Mouse (Mus musculus): Measurements from ENCODE around the gene Arhgap15. TPM values are rescaled to one million over a fixed set of nuclear protein-coding genes. Genes with fewer than 3 reads are reported as not detected.

The Arhgap15 gene
- polyA plus RNA-seq, 1 experiment from 2014 or later: 5.2 TPM

DNA sequence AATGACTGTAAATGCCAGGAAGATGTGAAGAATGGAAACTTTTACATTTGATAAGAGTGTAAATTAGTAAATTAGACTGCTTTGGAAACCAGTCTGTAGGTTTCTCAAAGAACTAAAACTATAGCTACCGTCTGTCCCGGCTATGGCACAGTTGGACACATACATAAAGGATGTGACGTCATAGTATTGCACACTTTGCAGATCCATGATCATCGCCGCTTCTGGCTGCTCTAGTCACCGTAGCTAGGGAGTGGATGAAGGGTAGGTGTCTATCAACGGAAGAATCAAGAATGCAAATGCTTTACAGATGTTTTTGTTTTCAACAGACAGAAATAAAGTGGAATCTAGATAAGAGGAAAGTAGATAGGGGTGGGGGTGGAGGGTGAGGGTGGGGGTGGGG is 11.1 kb upstream of the Arhgap15 start:
- Histone ChIP-seq H3K27ac (ENCODE audit: low read length) (no peak overlapping the region), H3K27me3 (ENCODE audit: control insufficient read depth, insufficient read depth, low read depth, low read length) (no peaks in the 10 kb centered on the region), H3K4me3 (ENCODE audit: low read depth, low read length) (no peak overlapping the region), H3K4me1 (ENCODE audit: control insufficient read depth, low read depth, low read length) (peaks cover 7% of the 10 kb centered on the region), H3K36me3 (ENCODE audit: control insufficient read depth, insufficient read depth) (no peaks in the 10 kb centered on the region), H3K9ac (ENCODE audit: low read depth, low read length) (no peak overlapping the region), H3K9me3 (replicated peaks; ENCODE audit: control insufficient read depth, low read length) (no peaks in the 10 kb centered on the region), H3K4me2 (ENCODE audit: low read depth, low read length) (no peak overlapping the region)
- no peak for ATAC-seq (ENCODE audit: low read depth)
- WGBS (ENCODE audit: insufficient replicate concordance): 61% methylated on average over 7 of the region's 7 CpGs

DNA sequence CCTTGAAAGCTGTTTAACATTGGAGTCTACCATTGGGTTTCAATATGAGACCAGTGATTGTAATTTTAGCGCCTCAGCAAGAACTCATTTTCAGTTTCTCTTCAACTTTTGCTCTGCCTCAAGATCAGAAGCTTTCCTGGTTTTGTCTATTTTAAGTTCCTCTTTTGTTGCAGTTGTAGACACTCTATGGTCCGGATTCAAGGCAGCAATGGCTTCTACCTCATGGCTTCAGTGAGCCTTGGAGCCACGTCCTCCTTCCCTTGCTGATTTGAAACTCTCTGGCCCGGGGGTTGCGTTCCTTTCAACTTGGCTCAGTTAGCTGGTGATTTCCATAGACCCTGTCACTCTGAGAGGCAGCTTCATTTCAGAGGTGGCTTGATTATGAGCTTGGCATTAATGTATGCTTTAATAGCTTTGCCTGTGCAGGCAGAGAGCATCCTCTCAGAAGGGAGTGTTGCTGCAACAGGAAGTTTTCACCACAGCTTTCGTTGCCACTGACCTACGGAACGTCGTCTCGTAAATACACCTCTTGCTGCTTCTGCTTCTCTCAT is 10.0 kb upstream of the Arhgap15 start:
- H3K27ac ChIP-seq (ENCODE audit: low read length): peak overlapping the region; percentile 57
- peak overlapping the region; percentile 21; the same call in 1 of the 2 replicates for H3K4me2 ChIP-seq (ENCODE audit: low read depth, low read length)
- ATAC-seq (ENCODE audit: low read depth): no peak
- no peaks in the 10 kb centered on the region for H3K9me3 ChIP-seq (replicated peaks; ENCODE audit: control insufficient read depth, low read length)
- H3K36me3 ChIP-seq (ENCODE audit: control insufficient read depth, insufficient read depth): no peaks in the 10 kb centered on the region
- H3K4me1 ChIP-seq (ENCODE audit: control insufficient read depth, low read depth, low read length): peaks cover 7% of the 10 kb centered on the region
- no peak overlapping the region for H3K9ac ChIP-seq (ENCODE audit: low read depth, low read length)
- no peak overlapping the region for H3K4me3 ChIP-seq (ENCODE audit: low read depth, low read length)
- no peaks in the 10 kb centered on the region for H3K27me3 ChIP-seq (ENCODE audit: control insufficient read depth, insufficient read depth, low read depth, low read length)
- WGBS (ENCODE audit: insufficient replicate concordance): 22% methylated on average over 10 of the region's 10 CpGs

DNA sequence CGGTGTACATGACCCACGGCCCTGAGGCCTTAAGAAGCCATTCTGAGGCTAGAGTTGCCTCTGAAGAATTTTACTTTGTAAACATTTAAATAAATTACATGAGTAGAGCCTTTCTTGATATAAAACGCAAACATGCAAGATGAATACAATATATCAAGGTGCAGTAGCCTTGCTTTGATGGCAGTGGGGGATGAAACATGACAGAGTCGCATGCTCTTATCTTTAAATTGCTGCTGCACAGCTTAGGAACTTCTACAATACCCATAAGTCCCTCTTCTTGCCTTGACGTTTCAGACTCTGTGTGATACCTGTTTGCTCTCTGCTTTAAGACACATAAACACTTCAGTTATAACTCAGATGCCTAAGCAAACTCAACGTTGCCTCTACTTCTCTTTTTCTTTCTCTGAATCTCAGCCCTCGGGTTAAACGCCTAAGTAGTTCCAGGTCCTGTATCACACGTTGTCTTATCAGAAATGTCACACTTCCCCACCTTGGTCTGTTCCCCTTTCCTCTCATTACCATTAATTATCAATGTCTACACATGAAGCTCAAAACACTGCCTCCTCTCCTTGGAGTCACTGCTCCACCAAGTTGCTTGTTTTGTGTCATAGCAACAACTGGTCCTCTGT is 9.3 kb upstream of the Arhgap15 start:
- H3K9ac ChIP-seq (ENCODE audit: low read depth, low read length): no peak overlapping the region
- peak overlapping the region; percentile 47 for H3K27ac ChIP-seq (ENCODE audit: low read length)
- no peak overlapping the region for H3K4me3 ChIP-seq (ENCODE audit: low read depth, low read length)
- H3K9me3 ChIP-seq (replicated peaks; ENCODE audit: control insufficient read depth, low read length): no peaks in the 10 kb centered on the region
- WGBS (ENCODE audit: insufficient replicate concordance): 29% methylated on average over 9 of the region's 9 CpGs
- ATAC-seq (ENCODE audit: low read depth): no peak
- H3K36me3 ChIP-seq (ENCODE audit: control insufficient read depth, insufficient read depth): no peaks in the 10 kb centered on the region
- peak overlapping the region; percentile 1; the same call in 1 of the 2 replicates for H3K4me2 ChIP-seq (ENCODE audit: low read depth, low read length)
- no peaks in the 10 kb centered on the region for H3K27me3 ChIP-seq (ENCODE audit: control insufficient read depth, insufficient read depth, low read depth, low read length)
- peaks cover 7% of the 10 kb centered on the region for H3K4me1 ChIP-seq (ENCODE audit: control insufficient read depth, low read depth, low read length)

DNA sequence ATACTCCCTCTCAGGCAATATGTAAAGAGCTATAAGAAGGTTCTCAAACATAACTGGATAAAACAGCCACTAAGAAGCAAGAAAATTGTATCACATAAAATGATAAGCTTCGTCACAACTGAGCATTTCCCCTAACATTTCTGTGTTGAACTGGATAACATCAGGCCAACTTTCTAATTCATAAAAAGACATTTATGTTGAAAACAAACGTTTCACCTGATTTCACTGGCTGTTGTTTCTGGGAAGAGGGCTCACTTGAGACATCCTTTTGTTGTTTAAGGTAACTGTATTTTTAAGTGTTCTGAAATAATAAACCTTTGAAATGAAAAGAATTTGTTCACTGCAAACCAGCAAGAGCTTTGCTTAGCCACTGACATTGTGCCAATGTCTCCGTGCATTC is 697 bp downstream of the Arhgap15 start:
- H3K4me3 ChIP-seq (ENCODE audit: low read depth, low read length): peak overlapping the region; percentile 3; the same call in 1 of the 2 replicates
- H3K9ac ChIP-seq (ENCODE audit: low read depth, low read length): no peak overlapping the region
- WGBS (ENCODE audit: insufficient replicate concordance): 16% methylated on average over 3 of the region's 3 CpGs

DNA sequence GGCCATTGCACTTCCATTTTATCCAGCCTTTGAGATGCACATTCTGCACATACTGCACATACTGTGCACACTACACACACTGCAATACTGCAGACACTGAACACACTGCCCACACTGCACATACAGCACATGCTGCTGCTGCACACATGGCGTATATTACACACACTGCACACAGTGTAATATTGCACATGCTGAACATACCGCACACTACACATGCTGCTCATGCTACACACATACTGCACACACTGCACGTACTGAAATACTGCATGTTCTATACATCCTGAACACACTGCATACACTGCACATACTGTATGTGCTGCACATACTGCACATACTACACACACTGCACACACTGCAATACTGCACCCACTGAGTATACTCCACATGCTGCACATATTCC is 7.3 kb downstream of the Arhgap15 start:
- no peaks in the 10 kb centered on the region for H3K9me3 ChIP-seq (replicated peaks; ENCODE audit: control insufficient read depth, low read length)
- no peaks in the 10 kb centered on the region for H3K27me3 ChIP-seq (ENCODE audit: control insufficient read depth, insufficient read depth, low read depth, low read length)
- no peaks in the 10 kb centered on the region for H3K36me3 ChIP-seq (ENCODE audit: control insufficient read depth, insufficient read depth)
- H3K27ac ChIP-seq (ENCODE audit: low read length): no peak overlapping the region
- 80% methylated on average over 3 of the region's 3 CpGs for WGBS (ENCODE audit: insufficient replicate concordance)
- H3K9ac ChIP-seq (ENCODE audit: low read depth, low read length): no peak overlapping the region
- H3K4me1 ChIP-seq (ENCODE audit: control insufficient read depth, low read depth, low read length): no peaks in the 10 kb centered on the region
- no peak overlapping the region for H3K4me3 ChIP-seq (ENCODE audit: low read depth, low read length)
- no peak for ATAC-seq (ENCODE audit: low read depth)
- no peak overlapping the region for H3K4me2 ChIP-seq (ENCODE audit: low read depth, low read length)

More for the DNA sequence above, 697 bp downstream of the Arhgap15 start:
- H3K4me1 ChIP-seq (ENCODE audit: control insufficient read depth, low read depth, low read length): no peaks in the 10 kb centered on the region; the same call in 1 of the 2 replicates
- no peak overlapping the region for H3K27ac ChIP-seq (ENCODE audit: low read length)
- no peak for ATAC-seq (ENCODE audit: low read depth)
- no peaks in the 10 kb centered on the region for H3K36me3 ChIP-seq (ENCODE audit: control insufficient read depth, insufficient read depth)
- no peaks in the 10 kb centered on the region for H3K9me3 ChIP-seq (replicated peaks; ENCODE audit: control insufficient read depth, low read length)
- H3K27me3 ChIP-seq (ENCODE audit: control insufficient read depth, insufficient read depth, low read depth, low read length): no peaks in the 10 kb centered on the region
- peak overlapping the region; percentile 40 for H3K4me2 ChIP-seq (ENCODE audit: low read depth, low read length)

DNA sequence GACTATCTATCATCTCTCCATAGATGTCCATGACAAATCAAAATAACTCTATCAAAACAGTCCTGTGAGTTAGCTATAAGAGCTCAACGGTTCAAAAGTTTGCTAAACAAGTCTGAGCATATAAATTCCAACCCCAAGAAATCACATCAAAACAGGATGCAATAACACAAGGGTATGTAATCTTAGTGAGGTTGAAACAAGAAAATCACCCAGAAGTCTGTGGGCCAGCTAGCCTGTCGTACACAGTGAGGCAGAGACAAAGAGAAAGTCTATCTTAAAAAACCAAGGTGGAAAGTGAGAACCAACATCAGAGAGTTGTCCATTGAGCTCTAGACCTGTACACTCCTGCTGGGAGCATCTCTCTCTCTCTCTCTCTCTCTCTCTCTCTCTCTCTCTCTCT is 8.0 kb downstream of the Arhgap15 start:
- H3K9ac ChIP-seq (ENCODE audit: low read depth, low read length): no peak overlapping the region
- H3K27me3 ChIP-seq (ENCODE audit: control insufficient read depth, insufficient read depth, low read depth, low read length): no peaks in the 10 kb centered on the region
- no peaks in the 10 kb centered on the region for H3K4me1 ChIP-seq (ENCODE audit: control insufficient read depth, low read depth, low read length)
- no peak overlapping the region for H3K4me3 ChIP-seq (ENCODE audit: low read depth, low read length)
- H3K4me2 ChIP-seq (ENCODE audit: low read depth, low read length): no peak overlapping the region
- H3K9me3 ChIP-seq (replicated peaks; ENCODE audit: control insufficient read depth, low read length): no peaks in the 10 kb centered on the region
- no peaks in the 10 kb centered on the region for H3K36me3 ChIP-seq (ENCODE audit: control insufficient read depth, insufficient read depth)
- WGBS (ENCODE audit: insufficient replicate concordance): 54% methylated on average over 2 of the region's 2 CpGs
- ATAC-seq (ENCODE audit: low read depth): no peak
- H3K27ac ChIP-seq (ENCODE audit: low read length): no peak overlapping the region

DNA sequence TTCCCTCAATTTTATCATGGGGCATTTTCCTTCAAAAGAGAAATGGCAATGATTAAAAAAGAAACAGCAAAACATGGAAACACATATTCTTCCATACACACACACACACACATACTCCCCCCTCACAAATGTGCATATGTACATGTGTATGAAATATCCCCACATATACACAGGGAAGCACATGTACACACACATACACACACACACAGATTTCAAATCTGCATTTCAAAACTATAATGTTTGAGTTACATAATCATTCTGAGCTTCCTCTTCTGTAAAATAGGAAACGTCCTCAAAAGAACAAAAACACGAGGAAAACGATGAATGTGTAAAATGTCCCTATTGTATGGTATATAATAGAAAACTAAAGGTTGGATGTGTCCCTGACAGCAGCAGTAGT is 13.1 kb downstream of the Arhgap15 start:
- H3K4me1 ChIP-seq (ENCODE audit: control insufficient read depth, low read depth, low read length): no peaks in the 10 kb centered on the region
- no peaks in the 10 kb centered on the region for H3K36me3 ChIP-seq (ENCODE audit: control insufficient read depth, insufficient read depth)
- H3K4me3 ChIP-seq (ENCODE audit: low read depth, low read length): no peak overlapping the region
- 31% methylated on average over 3 of the region's 3 CpGs for WGBS (ENCODE audit: insufficient replicate concordance)
- H3K27ac ChIP-seq (ENCODE audit: low read length): no peak overlapping the region
- no peak for ATAC-seq (ENCODE audit: low read depth)
- H3K27me3 ChIP-seq (ENCODE audit: control insufficient read depth, insufficient read depth, low read depth, low read length): no peaks in the 10 kb centered on the region
- no peak overlapping the region for H3K9ac ChIP-seq (ENCODE audit: low read depth, low read length)
- no peaks in the 10 kb centered on the region for H3K9me3 ChIP-seq (replicated peaks; ENCODE audit: control insufficient read depth, low read length)
- no peak overlapping the region for H3K4me2 ChIP-seq (ENCODE audit: low read depth, low read length)

DNA sequence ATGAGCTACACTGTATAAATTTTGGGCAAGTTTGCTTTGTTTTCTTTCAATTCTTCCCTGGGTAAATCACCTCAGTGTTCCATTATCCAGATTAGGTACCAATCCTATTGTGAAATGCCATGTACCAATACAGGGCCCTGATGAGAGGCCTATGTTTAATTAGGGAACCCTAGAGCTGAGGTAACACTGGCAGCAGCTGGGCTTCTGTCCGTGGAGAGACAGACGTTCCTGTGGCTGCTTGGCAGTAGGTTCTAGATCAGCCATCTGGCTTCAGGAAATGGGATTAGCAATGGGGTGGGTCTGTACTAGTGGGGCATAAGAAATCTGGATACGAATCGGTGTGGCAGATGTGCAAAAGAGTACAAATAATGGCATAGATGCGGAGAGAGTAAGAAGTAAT is 14.7 kb downstream of the Arhgap15 start:
- Histone ChIP-seq H3K4me3 (ENCODE audit: low read depth, low read length) (no peak overlapping the region), H3K9ac (ENCODE audit: low read depth, low read length) (no peak overlapping the region), H3K36me3 (ENCODE audit: control insufficient read depth, insufficient read depth) (no peaks in the 10 kb centered on the region), H3K27me3 (ENCODE audit: control insufficient read depth, insufficient read depth, low read depth, low read length) (no peaks in the 10 kb centered on the region), H3K4me2 (ENCODE audit: low read depth, low read length) (no peak overlapping the region), H3K27ac (ENCODE audit: low read length) (no peak overlapping the region), H3K4me1 (ENCODE audit: control insufficient read depth, low read depth, low read length) (no peaks in the 10 kb centered on the region), H3K9me3 (replicated peaks; ENCODE audit: control insufficient read depth, low read length) (no peaks in the 10 kb centered on the region)
- WGBS (ENCODE audit: insufficient replicate concordance): 65% methylated on average over 5 of the region's 5 CpGs
- no peak for ATAC-seq (ENCODE audit: low read depth)

DNA sequence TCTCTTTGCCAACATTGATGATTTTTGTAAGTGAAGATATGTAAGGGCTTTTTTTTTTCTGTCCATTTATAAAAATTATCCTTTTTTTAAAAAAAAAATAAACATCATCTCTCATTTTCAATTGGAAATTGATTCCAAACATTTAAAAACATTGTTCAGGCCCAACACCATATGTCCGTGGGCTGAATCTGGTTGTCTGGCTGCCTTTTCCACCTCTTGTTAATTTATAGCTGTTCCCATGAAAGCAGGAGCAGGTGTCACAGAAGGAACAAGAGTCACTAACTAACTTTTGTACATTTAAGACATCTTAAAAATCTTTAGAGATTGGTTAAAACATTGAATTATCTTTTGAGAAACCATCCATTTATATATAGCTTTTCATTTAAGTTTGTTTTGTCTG is 15.8 kb downstream of the Arhgap15 start:
- Histone ChIP-seq H3K9ac (ENCODE audit: low read depth, low read length) (no peak overlapping the region), H3K27ac (ENCODE audit: low read length) (no peak overlapping the region), H3K9me3 (replicated peaks; ENCODE audit: control insufficient read depth, low read length) (no peaks in the 10 kb centered on the region), H3K4me2 (ENCODE audit: low read depth, low read length) (no peak overlapping the region), H3K4me1 (ENCODE audit: control insufficient read depth, low read depth, low read length) (peaks cover 4% of the 10 kb centered on the region; the same call in 1 of the 2 replicates), H3K36me3 (ENCODE audit: control insufficient read depth, insufficient read depth) (no peaks in the 10 kb centered on the region), H3K27me3 (ENCODE audit: control insufficient read depth, insufficient read depth, low read depth, low read length) (no peaks in the 10 kb centered on the region), H3K4me3 (ENCODE audit: low read depth, low read length) (no peak overlapping the region)
- 60% methylated on average over 1 of the region's 1 CpGs for WGBS (ENCODE audit: insufficient replicate concordance)
- no peak for ATAC-seq (ENCODE audit: low read depth)

Data from liver, embryonic 16.5 days (tissue).